Mouse (Mus musculus): Measurements from ENCODE around the gene Fbxl2.

DNA sequence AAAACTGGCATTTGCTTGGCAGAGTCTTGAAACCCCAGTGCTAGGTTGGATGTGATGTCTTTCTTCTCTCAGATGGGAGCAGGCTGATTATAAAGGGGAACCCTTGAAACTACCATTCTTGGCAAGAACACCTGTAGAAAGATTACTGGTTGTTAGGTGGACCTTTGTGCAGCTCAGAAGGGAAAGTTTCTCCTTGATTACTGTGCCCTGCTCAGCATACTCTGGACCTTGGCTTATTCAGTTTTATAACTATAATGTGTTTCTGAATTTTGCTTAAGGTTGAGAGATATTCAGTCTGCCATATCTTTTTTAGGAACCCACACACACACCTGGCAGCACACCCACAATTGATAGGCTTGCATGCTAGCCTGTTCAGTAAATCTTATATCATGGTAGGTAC, 82.3 kb downstream of the Fbxl2 start:
- TF ChIP-seq CTCF (IDR thresholded peaks at IDR 0.05; ENCODE audit: insufficient read depth, low read length) (no peak), POLR2A (IDR thresholded peaks at IDR 0.05; ENCODE audit: borderline replicate concordance, extremely low read depth, low read depth, low read length) (no peak)

Measured in lung, adult 2 months (tissue).